Mouse (Mus musculus): ENCODE measurements around the gene Col26a1. TPM values are rescaled to one million over a fixed set of nuclear protein-coding genes. Genes with fewer than 3 reads are reported as not detected.
A peak's percentile ranks its signal among the peaks of the same experiment; 100 is the strongest.

The Col26a1 gene
- polyA plus RNA-seq, 1 experiment from 2014 or later = 35.9 TPM

DNA sequence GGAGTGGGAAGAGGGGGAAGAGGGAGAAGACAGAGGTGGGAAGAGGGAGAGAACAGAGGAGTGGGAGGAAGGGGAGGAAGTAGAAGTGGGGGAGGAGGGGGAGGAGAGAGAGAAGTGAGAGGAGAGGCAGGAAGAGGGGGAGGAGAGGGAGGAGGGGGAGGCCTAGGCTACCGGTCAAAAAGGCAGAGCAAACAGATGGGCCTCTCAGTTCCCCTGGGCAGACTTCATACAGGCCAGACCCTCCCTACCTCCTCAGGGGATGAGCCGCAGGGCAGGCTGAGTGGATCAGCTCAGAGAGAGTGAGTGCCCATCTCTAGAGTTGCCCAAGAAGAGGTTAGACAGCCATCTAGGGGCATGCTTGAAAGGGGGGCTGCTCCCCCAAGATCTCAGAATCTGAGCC is 86.1 kb downstream of the Col26a1 start:
- WGBS = 19% methylated on average over 2 of the region's 2 CpGs

GRCm38 (mm10) chr5:136793807-136794206 is 89.2 kb downstream of the Col26a1 start:
- Histone ChIP-seq H3K4me1 (ENCODE audit: control insufficient read depth, insufficient read depth, low read depth, low read length) (no peaks in the 10 kb centered on the region), H3K9ac (ENCODE audit: low read depth, low read length) (no peak overlapping the region), H3K27me3 (replicated peaks; ENCODE audit: control insufficient read depth, insufficient read depth, low read length) (no peaks in the 10 kb centered on the region), H3K27ac (ENCODE audit: low read depth, low read length) (no peak overlapping the region), H3K4me3 (ENCODE audit: low read length) (no peak overlapping the region), H3K9me3 (ENCODE audit: control insufficient read depth, low read length) (no peaks in the 10 kb centered on the region), H3K36me3 (ENCODE audit: control insufficient read depth, insufficient read depth, low read length) (no peaks in the 10 kb centered on the region), H3K4me2 (ENCODE audit: low read length) (no peak overlapping the region)
- no peak for ATAC-seq
- WGBS = 93% methylated on average over 15 of the region's 15 CpGs

More for the DNA sequence above, 86.1 kb downstream of the Col26a1 start:
- Histone ChIP-seq H3K9ac (ENCODE audit: low read depth, low read length) (no peak overlapping the region), H3K27ac (ENCODE audit: low read depth, low read length) (no peak overlapping the region), H3K27me3 (replicated peaks; ENCODE audit: control insufficient read depth, insufficient read depth, low read length) (no peaks in the 10 kb centered on the region), H3K36me3 (ENCODE audit: control insufficient read depth, insufficient read depth, low read length) (no peaks in the 10 kb centered on the region), H3K9me3 (ENCODE audit: control insufficient read depth, low read length) (no peaks in the 10 kb centered on the region), H3K4me1 (ENCODE audit: control insufficient read depth, insufficient read depth, low read depth, low read length) (no peaks in the 10 kb centered on the region), H3K4me2 (ENCODE audit: low read length) (no peak overlapping the region), H3K4me3 (ENCODE audit: low read length) (no peak overlapping the region)
- no peak for ATAC-seq

- WGBS = 74% methylated on average over 10 of the region's 10 CpGs
- Histone ChIP-seq H3K4me3 (ENCODE audit: low read length) (no peak overlapping the region), H3K9ac (ENCODE audit: low read depth, low read length) (no peak overlapping the region), H3K9me3 (ENCODE audit: control insufficient read depth, low read length) (no peaks in the 10 kb centered on the region), H3K27ac (ENCODE audit: low read depth, low read length) (no peak overlapping the region), H3K4me2 (ENCODE audit: low read length) (no peak overlapping the region), H3K4me1 (ENCODE audit: control insufficient read depth, insufficient read depth, low read depth, low read length) (no peaks in the 10 kb centered on the region), H3K36me3 (ENCODE audit: control insufficient read depth, insufficient read depth, low read length) (no peaks in the 10 kb centered on the region), H3K27me3 (replicated peaks; ENCODE audit: control insufficient read depth, insufficient read depth, low read length) (no peaks in the 10 kb centered on the region)
- ATAC-seq = no peak
Measured at GRCm38 (mm10) chr5:136792541-136792940, 90.5 kb downstream of the Col26a1 start.

DNA sequence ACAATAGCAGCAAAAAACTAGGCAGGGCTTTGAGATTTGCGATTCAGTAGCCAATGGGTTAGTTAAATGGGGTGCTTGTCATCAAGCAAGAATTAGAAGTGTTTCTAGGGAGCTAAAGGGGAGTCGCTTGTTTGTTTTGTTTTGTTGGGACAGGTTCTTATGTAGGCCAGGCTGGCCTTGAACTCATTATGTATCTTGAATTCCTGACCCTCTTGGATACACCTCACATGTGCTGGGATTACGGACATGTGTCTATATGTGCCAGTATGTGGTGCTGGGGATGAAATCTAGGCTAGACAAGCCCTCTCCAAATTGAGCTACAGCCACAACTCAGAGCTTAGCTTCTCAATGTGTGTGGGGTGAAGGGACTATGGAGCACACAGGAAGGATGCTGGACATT is 91.8 kb downstream of the Col26a1 start:
- H3K36me3 ChIP-seq (ENCODE audit: control insufficient read depth, insufficient read depth, low read length) = no peaks in the 10 kb centered on the region
- WGBS = 36% methylated on average over 3 of the region's 3 CpGs
- ATAC-seq = no peak
- no peak overlapping the region for H3K27ac ChIP-seq (ENCODE audit: low read depth, low read length)
- H3K4me1 ChIP-seq (ENCODE audit: control insufficient read depth, insufficient read depth, low read depth, low read length) = no peaks in the 10 kb centered on the region
- H3K4me3 ChIP-seq (ENCODE audit: low read length) = no peak overlapping the region
- H3K4me2 ChIP-seq (ENCODE audit: low read length) = 0 out of 2 replicates have a peak overlapping the region, but pooled peaks have one; percentile 1
- H3K9ac ChIP-seq (ENCODE audit: low read depth, low read length) = no peak overlapping the region
- no peaks in the 10 kb centered on the region for H3K9me3 ChIP-seq (ENCODE audit: control insufficient read depth, low read length)
- H3K27me3 ChIP-seq (replicated peaks; ENCODE audit: control insufficient read depth, insufficient read depth, low read length) = no peaks in the 10 kb centered on the region

- no peak overlapping the region for H3K4me3 ChIP-seq (ENCODE audit: low read length)
- no peaks in the 10 kb centered on the region for H3K27me3 ChIP-seq (replicated peaks; ENCODE audit: control insufficient read depth, insufficient read depth, low read length)
- no peak overlapping the region for H3K27ac ChIP-seq (ENCODE audit: low read depth, low read length)
- H3K9ac ChIP-seq (ENCODE audit: low read depth, low read length) = no peak overlapping the region
- WGBS = 15% methylated on average over 11 of the region's 11 CpGs
- no peaks in the 10 kb centered on the region for H3K36me3 ChIP-seq (ENCODE audit: control insufficient read depth, insufficient read depth, low read length)
- 0 out of 2 replicates have a peak overlapping the region, but pooled peaks have one; percentile 1 for H3K4me2 ChIP-seq (ENCODE audit: low read length)
- ATAC-seq = peak; percentile 93
- H3K9me3 ChIP-seq (ENCODE audit: control insufficient read depth, low read length) = no peaks in the 10 kb centered on the region
- H3K4me1 ChIP-seq (ENCODE audit: control insufficient read depth, insufficient read depth, low read depth, low read length) = no peaks in the 10 kb centered on the region
Measured at GRCm38 (mm10) chr5:136790570-136791196, 92.3 kb downstream of the Col26a1 start.

DNA sequence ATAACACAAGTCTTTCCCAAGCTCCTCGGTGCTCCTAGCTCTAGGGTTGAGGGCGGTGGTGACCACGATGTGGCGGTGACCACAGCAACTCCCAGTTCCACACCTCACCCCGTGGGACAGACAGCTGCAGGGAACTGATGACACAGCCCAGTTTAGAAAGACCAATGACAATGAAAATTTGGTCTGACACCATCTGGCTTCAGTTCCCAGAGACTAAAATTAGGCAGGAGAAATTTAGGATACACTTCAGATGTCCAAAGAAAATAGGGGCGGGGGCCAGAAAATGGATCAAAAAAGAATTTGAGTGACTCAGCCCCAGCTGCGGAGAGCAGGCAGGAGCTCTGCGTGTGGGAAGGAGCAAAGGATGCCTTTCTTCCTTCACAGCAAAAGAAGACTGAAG is 98.5 kb downstream of the Col26a1 start:
- no peak overlapping the region for H3K27ac ChIP-seq (ENCODE audit: low read depth, low read length)

DNA sequence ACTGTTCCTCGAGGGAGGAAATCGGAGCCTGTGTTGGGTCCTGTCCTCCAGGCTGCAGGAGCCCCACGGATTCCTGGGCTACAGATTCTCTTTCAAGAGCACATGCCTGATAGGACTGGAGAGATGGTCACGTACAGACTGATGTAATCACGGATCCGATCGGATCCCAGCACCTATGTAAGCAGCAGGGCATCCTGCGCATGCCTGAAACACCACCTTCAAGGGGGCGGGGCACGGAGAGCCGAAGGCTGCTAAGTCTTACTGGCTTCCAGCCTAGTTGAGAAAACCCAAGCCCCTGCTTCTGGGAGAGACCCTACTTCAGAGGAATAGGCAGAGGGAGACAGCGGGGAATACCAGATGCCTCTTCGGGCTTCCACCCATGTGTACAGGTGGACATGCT is 100.4 kb downstream of the Col26a1 start:
- H3K4me2 ChIP-seq (ENCODE audit: low read length) = peak overlapping the region; percentile 23; the same call in 1 of the 2 replicates
- H3K4me3 ChIP-seq (ENCODE audit: low read length) = no peak overlapping the region
- H3K27ac ChIP-seq (ENCODE audit: low read depth, low read length) = no peak overlapping the region
- no peak overlapping the region for H3K9ac ChIP-seq (ENCODE audit: low read depth, low read length)
- ATAC-seq = no peak
- no peaks in the 10 kb centered on the region; the same call in 1 of the 2 replicates for H3K4me1 ChIP-seq (ENCODE audit: control insufficient read depth, insufficient read depth, low read depth, low read length)
- H3K36me3 ChIP-seq (ENCODE audit: control insufficient read depth, insufficient read depth, low read length) = no peaks in the 10 kb centered on the region
- WGBS = 58% methylated on average over 13 of the region's 13 CpGs
- no peaks in the 10 kb centered on the region for H3K27me3 ChIP-seq (replicated peaks; ENCODE audit: control insufficient read depth, insufficient read depth, low read length)
- H3K9me3 ChIP-seq (ENCODE audit: control insufficient read depth, low read length) = no peaks in the 10 kb centered on the region

More for the DNA sequence above, 98.5 kb downstream of the Col26a1 start:
- WGBS = 65% methylated on average over 8 of the region's 8 CpGs
- no peak for ATAC-seq
- H3K4me1 ChIP-seq (ENCODE audit: control insufficient read depth, insufficient read depth, low read depth, low read length) = no peaks in the 10 kb centered on the region; the same call in 1 of the 2 replicates
- no peaks in the 10 kb centered on the region for H3K27me3 ChIP-seq (replicated peaks; ENCODE audit: control insufficient read depth, insufficient read depth, low read length)
- no peak overlapping the region for H3K4me3 ChIP-seq (ENCODE audit: low read length)
- no peaks in the 10 kb centered on the region for H3K9me3 ChIP-seq (ENCODE audit: control insufficient read depth, low read length)
- H3K9ac ChIP-seq (ENCODE audit: low read depth, low read length) = no peak overlapping the region
- H3K36me3 ChIP-seq (ENCODE audit: control insufficient read depth, insufficient read depth, low read length) = no peaks in the 10 kb centered on the region
- H3K4me2 ChIP-seq (ENCODE audit: low read length) = no peak overlapping the region

GRCm38 (mm10) chr5:136780465-136780864 is 102.5 kb downstream of the Col26a1 start:
- H3K36me3 ChIP-seq (ENCODE audit: control insufficient read depth, insufficient read depth, low read length) = no peaks in the 10 kb centered on the region
- H3K4me3 ChIP-seq (ENCODE audit: low read length) = no peak overlapping the region
- no peak for ATAC-seq
- WGBS = 44% methylated on average over 10 of the region's 10 CpGs
- H3K4me2 ChIP-seq (ENCODE audit: low read length) = no peak overlapping the region
- H3K9me3 ChIP-seq (ENCODE audit: control insufficient read depth, low read length) = no peaks in the 10 kb centered on the region
- no peaks in the 10 kb centered on the region; the same call in 1 of the 2 replicates for H3K4me1 ChIP-seq (ENCODE audit: control insufficient read depth, insufficient read depth, low read depth, low read length)
- H3K9ac ChIP-seq (ENCODE audit: low read depth, low read length) = no peak overlapping the region
- H3K27ac ChIP-seq (ENCODE audit: low read depth, low read length) = no peak overlapping the region
- no peaks in the 10 kb centered on the region for H3K27me3 ChIP-seq (replicated peaks; ENCODE audit: control insufficient read depth, insufficient read depth, low read length)

GRCm38 (mm10) chr5:136779946-136780345 is 103.1 kb downstream of the Col26a1 start:
- H3K9ac ChIP-seq (ENCODE audit: low read depth, low read length) = no peak overlapping the region
- no peak for ATAC-seq
- H3K27ac ChIP-seq (ENCODE audit: low read depth, low read length) = no peak overlapping the region
- no peak overlapping the region for H3K4me3 ChIP-seq (ENCODE audit: low read length)
- no peaks in the 10 kb centered on the region for H3K27me3 ChIP-seq (replicated peaks; ENCODE audit: control insufficient read depth, insufficient read depth, low read length)
- H3K36me3 ChIP-seq (ENCODE audit: control insufficient read depth, insufficient read depth, low read length) = no peaks in the 10 kb centered on the region
- H3K4me2 ChIP-seq (ENCODE audit: low read length) = no peak overlapping the region
- no peaks in the 10 kb centered on the region; the same call in 1 of the 2 replicates for H3K4me1 ChIP-seq (ENCODE audit: control insufficient read depth, insufficient read depth, low read depth, low read length)
- H3K9me3 ChIP-seq (ENCODE audit: control insufficient read depth, low read length) = no peaks in the 10 kb centered on the region; the same call in 1 of the 2 replicates
- WGBS = 83% methylated on average over 6 of the region's 6 CpGs
